Mouse (Mus musculus) heart, embryonic 15.5 days (tissue): Measurements from ENCODE around the gene Fgr. TPM values are rescaled to one million over a fixed set of nuclear protein-coding genes. Genes with fewer than 3 reads are reported as not detected.

Source experiments
- ATAC-seq: fragments of 200-750 bp; cut with Nextera tagmentation; replicated peaks from 2 replicates; pipeline ENCODE4 v1.8.0; 2017; ENCODE audit warnings: low read depth, moderate TSS enrichment; ENCODE audit not compliant: insufficient number of reproducible peaks, insufficient read depth, low FRiP score
- H3K27ac ChIP-seq: fragments of 300-500 bp; sonication (generic); 2 replicates; pipeline ENCODE4 v1.5.1; 2015; ENCODE audit warnings: mild to moderate bottlenecking, inconsistent platforms
- H3K27me3 ChIP-seq: fragments of 300-500 bp; sonication (generic); 2 replicates; pipeline ENCODE4 v1.6.1; 2015; ENCODE audit warnings: inconsistent platforms
- H3K36me3 ChIP-seq: fragments of 300-500 bp; sonication (generic); 2 replicates; pipeline ENCODE4 v1.6.1; 2015; ENCODE audit warnings: mild to moderate bottlenecking, inconsistent platforms
- H3K4me1 ChIP-seq: fragments of 300-500 bp; sonication (generic); replicated peaks from 2 replicates; pipeline ENCODE4 v1.6.1; 2015; ENCODE audit warnings: inconsistent platforms
- H3K4me2 ChIP-seq: fragments of 300-500 bp; sonication (generic); 2 replicates; pipeline ENCODE4 v1.6.1; 2015; ENCODE audit warnings: inconsistent platforms, mild to moderate bottlenecking, moderate library complexity
- H3K4me3 ChIP-seq: fragments of 300-500 bp; sonication (generic); 2 replicates; pipeline ENCODE4 v1.5.1; 2015; ENCODE audit warnings: mild to moderate bottlenecking, inconsistent platforms
- H3K9ac ChIP-seq: fragments of 300-500 bp; sonication (generic); 2 replicates; pipeline ENCODE4 v1.6.1; 2015; ENCODE audit warnings: mild to moderate bottlenecking, inconsistent platforms
- H3K9me3 ChIP-seq: fragments of 300-500 bp; sonication (generic); replicated peaks from 2 replicates; pipeline ENCODE4 v1.6.1; 2016; ENCODE audit warnings: inconsistent platforms
- WGBS: fragments of 180-500 bp; shearing (Covaris S2); methylation state at CpG from one replicate; pipeline ENCODE4 v1.1.7; 2015; ENCODE audit warnings: mixed read lengths; 5-methylcytosine and 5-hydroxymethylcytosine counted together
- polyA plus RNA-seq: library from polyadenylated mRNA; unstranded; fragments of >200 nt; fragmentation: Nextera tagmentation; extraction: Ambion mirVana; gene quantifications from 2 replicates; pipeline ENCODE4 v1.2.1, GENCODE M21; 2015

Gene Fgr
- polyA plus RNA-seq, 1 experiment from 2014 or later: 0.42 TPM

DNA sequence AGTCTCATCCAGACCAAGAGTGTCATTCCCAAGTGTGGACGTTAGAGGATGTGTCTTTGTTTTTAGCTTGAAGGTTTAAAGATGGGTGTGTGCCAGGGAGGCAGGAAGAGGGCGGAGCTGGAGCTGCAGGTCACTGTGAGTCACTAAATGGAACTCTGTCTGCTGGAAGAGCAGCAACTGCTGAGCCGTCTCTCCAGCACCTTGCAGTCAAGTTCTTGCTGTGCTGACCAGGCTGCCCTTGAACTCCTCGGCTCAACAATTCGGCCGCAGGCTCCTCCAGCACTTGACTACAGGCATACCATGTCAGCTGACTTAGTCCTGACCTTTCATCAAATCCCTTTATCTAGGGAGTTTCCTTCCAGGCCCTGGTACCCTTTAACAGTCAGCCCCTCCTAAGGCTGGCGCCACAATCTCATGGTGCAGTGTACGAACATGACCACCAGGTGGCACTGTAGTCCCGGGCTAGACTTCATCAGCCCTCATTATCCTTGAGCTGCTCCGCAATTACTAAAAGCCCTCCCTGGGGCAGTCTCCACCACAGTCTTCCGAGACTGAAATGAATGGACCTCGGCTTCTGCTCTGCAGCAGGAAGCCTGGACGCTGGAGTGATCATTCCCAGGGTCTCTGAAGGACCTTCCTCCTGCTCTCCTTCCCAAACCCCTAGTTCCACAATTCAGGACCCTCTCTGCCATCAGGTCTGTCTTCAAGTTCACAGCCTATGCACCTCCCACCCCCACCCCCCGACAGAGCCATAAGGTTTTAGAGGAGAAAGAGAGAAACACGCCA lies 28.4 kb upstream of the Fgr start:
- Histone ChIP-seq H3K4me1 (peaks cover 34% of the 10 kb centered on the region), H3K27ac (peak overlapping the region; percentile 83), H3K4me3 (peak overlapping the region; percentile 24; the same call in 1 of the 2 replicates), H3K36me3 (no peaks in the 10 kb centered on the region), H3K9ac (peak overlapping the region; percentile 34; the same call in 1 of the 2 replicates), H3K4me2 (peak overlapping the region; percentile 55), H3K9me3 (no peaks in the 10 kb centered on the region), H3K27me3 (no peaks in the 10 kb centered on the region)
- ATAC-seq: peak; percentile 85
- 3% methylated on average over 15 of the region's 15 CpGs for WGBS

DNA sequence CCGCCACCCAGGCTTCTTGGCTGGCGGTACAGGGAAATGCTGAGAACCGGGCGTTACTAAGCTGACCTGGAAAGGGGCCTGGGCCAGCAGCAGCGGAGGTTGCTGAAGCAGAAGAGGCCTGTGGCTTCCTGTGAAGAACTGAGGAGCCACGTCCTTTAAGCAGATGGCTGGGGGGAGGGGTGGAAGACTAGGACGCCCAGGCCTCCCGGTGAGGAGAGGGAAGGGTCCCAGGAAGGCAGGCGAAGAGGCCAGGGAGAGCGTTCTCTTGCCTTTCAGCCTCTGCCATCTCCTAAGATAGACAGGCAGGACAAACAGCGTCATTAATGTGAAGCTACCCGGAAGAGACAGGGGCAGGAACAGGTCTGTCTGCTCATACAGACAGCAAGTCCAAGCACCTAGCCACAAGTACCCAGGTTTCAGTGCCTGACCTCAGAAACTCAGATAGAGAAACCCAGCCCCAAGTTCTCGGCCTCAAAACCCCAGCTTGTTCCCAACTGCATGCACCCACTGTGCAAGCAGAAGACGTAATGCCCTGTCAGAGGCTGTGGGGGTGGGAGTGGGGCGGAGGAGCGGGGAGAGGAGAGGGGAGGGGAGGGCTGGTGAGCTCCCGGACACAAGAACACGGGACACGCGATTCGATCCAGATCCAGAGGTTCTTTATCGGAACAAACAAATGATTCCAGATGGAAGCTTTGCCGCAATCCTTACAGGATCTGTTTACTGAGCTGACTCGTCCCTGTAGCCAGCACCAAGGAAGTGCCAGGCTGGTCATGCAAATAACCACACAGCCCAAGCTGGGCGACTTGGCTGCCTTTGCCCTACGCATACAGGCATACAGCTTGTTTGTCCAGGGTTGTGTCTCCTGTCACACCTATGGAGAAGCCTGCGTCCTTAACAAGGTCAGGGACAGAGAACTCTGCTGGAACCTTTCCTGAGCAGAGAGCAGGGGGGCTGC lies 27.6 kb upstream of the Fgr start:
- Histone ChIP-seq H3K4me2 (peak overlapping the region; percentile 55), H3K4me1 (peaks cover 34% of the 10 kb centered on the region), H3K4me3 (peak overlapping the region; percentile 24; the same call in 1 of the 2 replicates), H3K36me3 (no peaks in the 10 kb centered on the region), H3K9ac (peak overlapping the region; percentile 34), H3K27ac (peak overlapping the region; percentile 83), H3K27me3 (no peaks in the 10 kb centered on the region), H3K9me3 (no peaks in the 10 kb centered on the region)
- peak; percentile 50 for ATAC-seq
- WGBS: 25% methylated on average over 27 of the region's 27 CpGs

DNA sequence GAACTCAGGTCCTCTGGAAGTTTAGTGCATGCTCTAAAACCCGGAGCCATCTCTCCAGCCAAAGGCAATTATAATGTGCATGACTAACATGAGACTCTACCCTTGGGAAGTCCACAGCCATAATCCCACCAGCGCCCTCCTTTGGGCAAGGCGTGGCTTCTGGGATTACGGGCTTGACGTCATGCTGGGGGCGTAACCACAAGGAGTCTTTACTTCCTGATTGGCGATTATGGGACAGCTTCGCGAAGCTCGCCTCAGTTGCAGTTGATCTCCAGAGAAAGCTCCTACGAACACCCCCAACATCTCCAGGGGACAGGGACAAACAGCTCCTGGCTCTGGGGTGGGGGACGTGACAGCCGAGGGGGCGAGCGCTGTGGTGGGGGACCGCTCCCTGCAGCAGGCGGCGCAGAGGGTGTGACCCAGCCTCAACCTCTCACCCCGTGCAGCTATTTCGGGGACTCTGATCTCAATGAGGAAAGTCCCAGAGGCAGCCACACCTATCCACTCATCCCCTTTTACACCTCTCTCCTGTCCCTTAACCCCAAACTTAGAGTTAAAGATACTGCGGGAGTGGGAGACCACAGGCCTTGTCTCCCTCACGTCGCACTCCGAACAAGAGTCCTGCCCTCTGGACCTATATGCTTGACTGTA lies 23.9 kb upstream of the Fgr start:
- Histone ChIP-seq H3K4me3 (peak overlapping the region; percentile 21), H3K4me2 (peak overlapping the region; percentile 48), H3K9ac (no peak overlapping the region), H3K4me1 (peaks cover 36% of the 10 kb centered on the region), H3K27ac (no peak overlapping the region), H3K36me3 (no peaks in the 10 kb centered on the region), H3K27me3 (no peaks in the 10 kb centered on the region), H3K9me3 (no peaks in the 10 kb centered on the region)
- WGBS: 28% methylated on average over 24 of the region's 24 CpGs
- ATAC-seq: no peak

DNA sequence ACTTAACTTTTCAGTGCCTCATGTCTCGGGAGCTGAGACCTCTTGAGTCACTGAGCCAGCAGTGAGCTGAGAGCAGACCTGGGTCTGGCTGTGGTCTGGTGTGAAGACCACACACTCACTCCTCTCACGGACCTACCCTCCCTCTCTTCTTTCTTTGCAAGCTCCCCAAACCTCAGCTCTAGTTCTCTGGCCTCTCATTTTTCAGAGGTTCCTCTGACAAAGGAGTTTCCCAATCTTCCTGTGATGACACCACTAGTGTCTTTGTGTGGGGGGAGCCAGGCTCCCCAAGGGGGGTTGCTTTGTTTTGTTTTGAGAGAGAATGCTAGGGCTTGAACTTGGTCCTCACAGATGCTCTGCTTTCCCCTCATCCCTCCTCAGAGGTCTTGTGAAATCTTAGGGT lies 22.9 kb upstream of the Fgr start:
- no peak overlapping the region for H3K27ac ChIP-seq
- no peaks in the 10 kb centered on the region for H3K9me3 ChIP-seq
- no peaks in the 10 kb centered on the region for H3K27me3 ChIP-seq
- 46% methylated on average over 2 of the region's 2 CpGs for WGBS
- ATAC-seq: no peak
- H3K4me2 ChIP-seq: no peak overlapping the region
- no peak overlapping the region for H3K4me3 ChIP-seq
- H3K4me1 ChIP-seq: peaks cover 37% of the 10 kb centered on the region
- H3K9ac ChIP-seq: no peak overlapping the region
- no peaks in the 10 kb centered on the region for H3K36me3 ChIP-seq

DNA sequence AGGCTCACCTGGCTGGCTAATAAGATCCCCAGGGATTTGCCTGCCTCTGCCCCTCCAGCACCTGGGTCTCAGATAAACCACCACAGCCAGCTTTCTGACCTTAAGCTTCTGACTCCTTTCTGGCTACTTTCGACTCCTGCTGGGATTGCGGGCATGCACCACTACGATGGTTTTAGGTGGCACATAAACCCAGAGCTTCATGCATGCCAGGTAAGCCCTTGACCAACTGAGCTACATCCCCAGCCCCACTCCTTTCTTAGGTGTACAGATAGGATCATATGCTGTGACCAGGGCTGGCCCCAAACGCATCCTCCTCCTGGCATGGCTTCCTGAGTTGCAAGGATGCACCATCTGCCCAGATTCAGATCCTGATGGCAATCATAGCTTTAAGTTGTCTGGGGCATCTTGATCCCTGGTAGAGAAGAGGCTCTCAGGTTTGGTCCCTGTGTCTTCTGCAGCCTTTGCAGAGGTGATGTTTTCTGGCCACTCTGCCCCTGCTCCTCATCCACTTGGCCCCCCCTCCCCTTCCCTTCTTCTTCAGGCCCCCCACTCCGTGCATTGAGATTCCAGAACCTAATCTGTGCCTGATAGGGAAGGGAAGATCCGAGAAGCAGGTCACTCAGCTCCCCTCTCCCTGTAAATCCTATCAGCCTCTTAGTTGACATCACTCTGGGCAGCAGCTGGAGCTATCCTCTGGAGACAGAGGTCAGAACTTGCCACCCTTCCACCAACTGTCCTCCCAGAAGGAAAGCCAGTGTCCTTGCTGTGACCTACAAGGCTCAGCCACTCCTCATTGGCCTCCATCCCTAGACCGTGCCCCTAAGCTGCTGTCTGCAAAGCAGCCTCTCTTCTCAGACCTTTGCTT lies 19.1 kb upstream of the Fgr start:
- Histone ChIP-seq H3K4me1 (peaks cover 40% of the 10 kb centered on the region), H3K27ac (peak overlapping the region; percentile 15; the same call in 1 of the 2 replicates), H3K9me3 (no peaks in the 10 kb centered on the region), H3K27me3 (no peaks in the 10 kb centered on the region), H3K4me2 (no peak overlapping the region), H3K36me3 (no peaks in the 10 kb centered on the region), H3K4me3 (no peak overlapping the region), H3K9ac (no peak overlapping the region)
- WGBS: 57% methylated on average over 7 of the region's 7 CpGs
- ATAC-seq: no peak

DNA sequence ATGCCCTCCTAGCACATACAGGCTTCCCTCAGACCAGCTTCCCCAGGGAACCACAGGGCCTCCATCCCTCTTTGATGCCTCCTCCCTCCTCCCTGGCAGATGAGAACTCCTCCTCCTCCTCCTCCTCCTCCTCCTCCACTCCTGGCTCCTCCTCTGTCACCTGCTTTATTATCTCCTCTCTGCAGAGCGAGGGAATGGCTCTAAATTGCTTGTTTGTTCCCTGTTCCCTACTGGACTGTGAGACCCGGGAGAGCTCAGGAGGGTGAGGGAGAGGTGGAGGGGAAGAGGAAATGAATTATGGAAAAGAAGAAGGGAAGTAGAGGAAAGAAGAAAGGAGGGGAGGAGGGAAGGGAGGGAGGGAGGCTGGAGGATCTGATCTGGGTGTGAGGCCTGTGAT lies 18.5 kb upstream of the Fgr start:
- Histone ChIP-seq H3K9ac (no peak overlapping the region), H3K27ac (peak overlapping the region; percentile 15; the same call in 1 of the 2 replicates), H3K4me3 (no peak overlapping the region), H3K27me3 (no peaks in the 10 kb centered on the region), H3K4me2 (no peak overlapping the region), H3K9me3 (no peaks in the 10 kb centered on the region), H3K4me1 (peaks cover 40% of the 10 kb centered on the region), H3K36me3 (no peaks in the 10 kb centered on the region)
- 28% methylated on average over 2 of the region's 2 CpGs for WGBS
- ATAC-seq: no peak

DNA sequence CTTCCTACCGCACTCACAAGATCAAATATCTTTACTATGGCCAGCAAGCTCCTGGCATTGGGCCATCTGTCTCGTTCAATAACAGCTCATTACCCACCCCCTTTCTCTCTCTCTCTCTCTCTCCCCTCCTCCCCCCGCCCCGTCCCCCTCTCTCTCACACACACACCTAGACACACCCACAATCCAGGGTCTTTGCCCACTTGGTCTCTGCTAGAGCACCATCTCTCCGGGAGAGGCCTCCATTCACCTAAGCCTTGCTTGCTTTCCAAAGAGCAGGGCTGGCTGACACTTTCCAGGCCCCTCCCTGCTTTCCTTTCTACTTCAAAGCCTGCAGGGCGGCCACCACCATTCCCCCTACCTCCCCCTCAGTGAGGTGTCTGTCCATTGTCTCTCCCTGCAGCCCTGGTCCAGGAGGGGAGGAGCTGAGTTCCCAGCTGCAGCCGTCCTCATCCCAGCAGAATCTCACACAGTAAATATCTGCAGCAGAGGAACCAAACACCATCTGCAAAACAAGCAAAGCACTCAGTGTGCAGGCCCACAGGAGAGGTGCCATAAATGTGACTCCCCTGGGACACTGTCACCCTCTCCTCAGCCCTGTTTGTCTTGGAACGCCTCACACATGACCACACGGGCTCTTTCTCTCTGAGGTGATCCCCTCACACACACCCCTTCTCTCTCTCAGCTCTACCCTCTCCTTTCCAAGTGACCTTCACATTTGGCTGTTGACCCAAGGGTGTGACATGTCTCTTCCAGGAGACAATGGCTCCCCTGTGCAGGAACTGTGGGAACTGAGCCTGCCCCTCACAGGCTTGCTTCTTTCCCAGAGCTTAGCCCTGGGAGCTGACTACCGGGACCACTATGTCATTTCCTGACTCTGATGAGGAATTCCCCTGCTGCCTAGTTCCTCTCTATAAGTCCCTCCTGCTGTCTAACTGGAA lies 14.9 kb upstream of the Fgr start:
- Histone ChIP-seq H3K36me3 (no peaks in the 10 kb centered on the region), H3K27me3 (no peaks in the 10 kb centered on the region), H3K9ac (peak overlapping the region; percentile 30; the same call in 1 of the 2 replicates), H3K4me3 (no peak overlapping the region), H3K4me2 (peak overlapping the region; percentile 20; the same call in 1 of the 2 replicates), H3K4me1 (peaks cover 57% of the 10 kb centered on the region), H3K9me3 (no peaks in the 10 kb centered on the region), H3K27ac (peak overlapping the region; percentile 93)
- ATAC-seq: peak; percentile 69
- WGBS: 8% methylated on average over 10 of the region's 10 CpGs

DNA sequence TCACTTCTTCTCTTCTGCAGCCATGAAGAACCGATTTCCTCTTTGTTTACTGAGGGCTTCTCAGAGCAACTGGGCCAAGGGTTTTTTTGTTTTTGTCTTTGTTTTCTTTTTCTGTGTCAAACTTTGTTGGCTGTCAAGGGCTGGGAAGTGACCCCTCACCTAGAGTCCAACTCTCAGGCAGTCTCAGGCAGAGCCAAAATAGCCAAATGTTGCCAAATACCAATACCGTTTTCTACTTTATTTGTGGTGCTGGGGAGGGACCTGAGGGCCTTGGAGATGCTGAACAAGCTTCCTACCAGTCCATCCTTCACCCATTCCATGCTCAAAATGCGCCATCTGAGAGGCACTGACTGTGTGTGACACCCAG lies 14.2 kb upstream of the Fgr start:
- no peaks in the 10 kb centered on the region for H3K27me3 ChIP-seq
- no peak overlapping the region for H3K9ac ChIP-seq
- no peaks in the 10 kb centered on the region for H3K36me3 ChIP-seq
- WGBS: 54% methylated on average over 3 of the region's 3 CpGs
- no peaks in the 10 kb centered on the region for H3K9me3 ChIP-seq
- H3K4me1 ChIP-seq: peaks cover 56% of the 10 kb centered on the region
- ATAC-seq: no peak
- H3K4me3 ChIP-seq: no peak overlapping the region
- H3K4me2 ChIP-seq: no peak overlapping the region
- H3K27ac ChIP-seq: peak overlapping the region; percentile 93

DNA sequence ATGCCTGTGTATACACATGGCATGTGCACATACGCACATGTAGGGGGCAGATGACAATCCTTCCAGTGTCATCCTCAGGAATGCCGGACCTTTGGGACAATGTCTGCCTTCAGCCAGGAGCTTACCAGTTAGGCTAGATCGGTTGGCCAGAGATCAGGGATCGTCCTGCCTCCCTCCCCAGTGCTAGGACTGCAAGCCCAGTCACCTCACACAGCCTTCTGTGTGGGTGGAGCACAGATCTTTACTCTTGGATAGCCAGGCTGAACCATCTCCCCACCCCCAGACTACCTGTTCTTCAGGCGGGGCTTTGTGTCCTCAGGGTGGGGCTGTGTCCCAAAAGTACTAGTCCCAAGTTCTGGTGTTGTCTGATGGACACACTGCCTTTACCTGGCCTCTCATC lies 13.6 kb upstream of the Fgr start:
- Histone ChIP-seq H3K27me3 (no peaks in the 10 kb centered on the region), H3K9me3 (no peaks in the 10 kb centered on the region), H3K4me1 (peaks cover 50% of the 10 kb centered on the region), H3K4me2 (no peak overlapping the region), H3K9ac (0 out of 2 replicates have a peak overlapping the region, but pooled peaks have one; percentile 11), H3K4me3 (no peak overlapping the region), H3K36me3 (no peaks in the 10 kb centered on the region), H3K27ac (peak overlapping the region; percentile 93)
- no peak; the same call in 1 of the 2 replicates for ATAC-seq
- 43% methylated on average over 5 of the region's 5 CpGs for WGBS
